Mouse (Mus musculus) c-Kit-positive CD71-positive TER-119-negative erythroid progenitor cells, embryonic 14.5 days (primary cell): ENCODE data around the gene Emilin2.

Experiments used
- DNase-seq: peaks from one replicate; pipeline ENCODE4 v3.0.0-alpha.2; 2013; ENCODE audit warnings: low read depth

Gene Emilin2

GRCm38 (mm10) chr17:71231998-71232397, 79.8 kb downstream of the Emilin2 start:
- no peak for DNase-seq

- DNase-seq, result no peak
Observed at GRCm38 (mm10) chr17:71230108-71230709, 81.6 kb downstream of the Emilin2 start.

GRCm38 (mm10) chr17:71228651-71229050, 83.1 kb downstream of the Emilin2 start:
- DNase-seq, result no peak

- no peak for DNase-seq
Observed at GRCm38 (mm10) chr17:71227128-71227895, 84.5 kb downstream of the Emilin2 start.

- DNase-seq, result no peak
Observed at GRCm38 (mm10) chr17:71225091-71225490, 86.7 kb downstream of the Emilin2 start.

DNA sequence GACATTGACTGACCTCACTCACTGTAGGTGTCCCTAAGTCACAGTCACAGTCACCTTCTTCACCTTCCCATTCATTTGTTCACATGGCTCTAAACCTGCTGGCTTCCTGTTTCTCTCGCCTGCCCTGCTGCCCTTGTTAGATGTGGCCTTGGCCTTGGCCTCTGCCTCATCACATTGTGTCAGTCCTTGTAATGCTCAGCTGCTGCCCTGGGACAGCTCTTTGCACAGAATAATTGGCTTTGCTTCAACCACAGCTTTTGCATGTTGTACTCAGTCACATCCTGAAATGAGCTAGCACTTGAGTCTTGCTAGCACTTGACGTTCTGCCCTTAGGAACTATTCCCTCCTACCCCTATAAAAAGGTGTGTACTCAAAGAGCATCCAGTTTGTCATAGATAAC, 87.3 kb downstream of the Emilin2 start:
- DNase-seq, result no peak

DNA sequence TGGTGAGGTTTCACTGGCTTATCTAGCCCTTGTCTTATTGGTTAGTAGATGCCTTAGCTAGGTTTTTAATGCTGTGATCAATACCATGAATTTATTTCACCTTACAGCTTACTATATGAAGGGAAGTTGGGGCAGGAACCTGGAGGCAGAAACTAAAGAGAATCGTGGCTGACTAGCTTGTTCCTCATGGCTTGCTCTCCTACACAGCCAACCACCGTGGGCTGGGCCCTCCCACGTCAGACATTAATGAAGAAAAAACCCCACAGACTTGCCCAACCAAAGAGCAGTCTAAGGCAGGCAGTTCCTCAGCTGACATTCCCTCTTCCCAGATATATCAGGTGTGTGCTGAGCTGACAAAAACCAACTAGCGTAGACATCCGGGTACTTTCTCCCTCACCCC, 88.1 kb downstream of the Emilin2 start:
- DNase-seq, result no peak

GRCm38 (mm10) chr17:71221383-71221782, 90.4 kb downstream of the Emilin2 start:
- DNase-seq, result no peak

DNA sequence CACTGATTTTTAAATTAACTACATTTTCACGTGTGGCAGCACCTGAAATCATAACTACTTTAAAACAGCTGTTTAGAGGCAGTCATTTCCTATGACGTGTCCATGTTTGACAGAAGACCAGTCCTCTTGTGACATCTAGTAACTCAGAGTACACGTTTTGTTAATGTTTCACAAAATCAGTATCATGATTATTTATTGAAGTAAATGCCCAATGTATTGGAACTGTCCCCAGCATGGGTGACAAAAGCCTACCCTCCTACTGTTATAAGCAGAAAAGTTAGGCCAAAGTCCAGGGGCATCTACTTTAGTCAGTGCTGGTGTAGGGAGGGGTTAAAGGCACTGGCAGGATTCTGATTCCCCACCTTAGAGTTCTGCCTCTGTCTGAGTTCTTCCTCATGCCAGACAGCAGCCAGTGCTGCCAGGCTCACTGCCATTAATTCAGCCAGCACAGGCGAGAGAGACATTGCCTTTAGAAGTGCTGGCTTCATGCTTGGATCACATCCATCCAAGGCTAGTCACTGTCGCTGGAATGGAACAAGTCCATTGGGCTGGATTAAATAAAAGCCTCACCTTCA, 94.6 kb downstream of the Emilin2 start:
- DNase-seq, result no peak

- no peak for DNase-seq
Observed at GRCm38 (mm10) chr17:71216263-71216662, 95.5 kb downstream of the Emilin2 start.

GRCm38 (mm10) chr17:71215241-71215839, 96.4 kb downstream of the Emilin2 start:
- DNase-seq, result no peak

DNA sequence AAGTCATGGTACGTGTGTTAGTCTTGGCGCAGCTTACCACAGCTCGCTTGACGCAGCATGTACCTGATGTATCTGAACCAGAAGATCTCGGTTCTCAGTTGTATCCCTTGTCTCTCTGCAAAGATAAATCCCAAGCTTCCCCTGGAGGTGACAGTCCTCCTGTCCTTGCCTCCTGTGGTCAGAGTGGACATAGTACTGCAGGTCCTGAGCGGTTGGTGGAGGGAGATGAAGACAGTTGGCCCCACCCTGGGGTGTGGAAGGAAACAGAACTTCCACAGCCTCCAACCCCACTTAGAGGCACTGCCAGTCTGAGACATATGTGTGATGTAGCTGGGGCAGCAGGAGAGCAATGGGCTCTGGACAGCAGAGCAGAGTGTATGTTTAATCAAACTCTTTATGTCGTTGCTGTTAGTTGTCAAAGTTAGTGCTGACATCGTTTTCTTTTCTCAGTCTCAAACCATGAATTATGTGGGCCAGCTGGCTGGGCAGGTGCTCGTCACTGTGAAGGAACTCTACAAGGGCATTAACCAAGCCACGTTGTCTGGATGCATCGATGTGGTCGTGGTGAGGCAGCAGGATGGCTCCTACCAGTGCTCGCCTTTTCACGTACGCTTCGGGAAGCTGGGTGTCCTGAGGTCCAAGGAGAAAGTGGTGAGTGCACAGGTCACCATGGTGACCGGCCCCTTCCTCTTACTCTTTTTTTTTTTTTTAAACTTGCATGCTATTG, 97.1 kb downstream of the Emilin2 start:
- no peak for DNase-seq

GRCm38 (mm10) chr17:71213666-71214065, 98.1 kb downstream of the Emilin2 start:
- DNase-seq, result no peak

DNA sequence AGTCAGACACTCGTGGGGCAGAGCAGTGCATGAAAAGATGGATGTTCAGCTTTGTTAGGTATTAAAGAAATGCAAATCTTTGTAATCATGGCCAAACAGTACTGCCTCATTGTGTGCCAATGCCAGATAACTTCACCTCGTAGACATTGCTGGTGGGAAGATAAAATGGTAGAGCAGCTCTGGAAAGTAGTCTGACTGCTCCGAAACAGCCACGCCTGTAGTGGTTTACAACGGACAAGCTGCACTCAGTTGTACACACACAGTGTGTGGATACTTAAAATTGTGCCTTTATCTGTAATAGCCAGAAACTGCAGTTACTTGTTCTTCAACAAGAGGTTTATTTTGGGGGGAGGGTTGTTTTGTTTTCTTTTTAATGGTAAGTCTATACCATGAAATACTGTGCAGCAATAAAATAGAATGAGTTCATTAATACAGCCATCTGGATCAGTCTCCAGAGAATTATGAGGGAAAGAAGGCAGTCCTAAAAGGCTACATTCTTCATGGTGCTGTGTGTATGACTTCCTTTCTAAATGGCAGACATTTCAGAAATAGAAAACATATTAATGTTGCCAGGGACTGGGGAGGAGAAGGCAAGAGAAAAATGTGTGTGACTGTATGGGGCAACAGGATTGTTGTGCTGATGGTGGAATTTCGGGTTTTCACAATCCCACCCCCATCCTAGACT, 99.7 kb downstream of the Emilin2 start:
- peak; percentile 89 for DNase-seq

DNA sequence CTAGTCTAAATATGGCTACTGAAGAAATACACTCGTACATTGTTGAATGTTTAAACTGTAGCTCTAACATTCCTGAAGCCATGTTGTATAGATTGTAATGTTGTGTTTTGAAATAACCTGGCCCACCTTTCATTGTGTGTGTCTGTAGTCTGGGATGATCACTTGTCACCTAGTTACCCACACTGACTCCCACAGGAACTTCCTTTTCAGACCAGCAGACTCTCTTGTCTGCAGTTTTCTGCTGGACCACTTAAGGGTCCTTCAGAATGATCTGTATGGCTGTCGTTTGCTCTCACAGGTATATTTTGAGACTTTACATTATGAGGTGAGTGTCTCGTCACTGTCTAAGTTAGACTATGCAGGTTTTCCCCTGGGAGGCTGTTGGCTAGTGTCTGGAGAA, 101.8 kb downstream of the Emilin2 start:
- DNase-seq, result no peak

DNA sequence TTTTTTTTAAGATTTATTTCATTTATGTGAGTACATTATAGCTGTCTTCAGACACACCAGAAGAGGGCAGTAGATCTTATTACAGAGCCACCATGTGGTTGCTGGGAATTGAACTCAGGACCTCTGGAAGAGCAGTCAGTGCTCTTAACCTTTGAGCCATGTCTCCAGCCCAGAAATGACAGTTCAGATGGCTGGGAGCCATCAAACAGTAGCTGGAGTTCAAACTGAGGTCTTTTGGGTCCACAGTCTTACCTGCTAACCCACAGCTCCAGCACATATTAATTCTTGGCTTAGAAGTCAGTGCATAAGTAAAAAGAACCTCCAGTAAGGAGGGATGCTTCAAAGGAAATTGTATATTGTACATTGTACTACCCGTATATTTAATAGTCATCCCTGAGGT, 102.9 kb downstream of the Emilin2 start:
- DNase-seq, result no peak

DNA sequence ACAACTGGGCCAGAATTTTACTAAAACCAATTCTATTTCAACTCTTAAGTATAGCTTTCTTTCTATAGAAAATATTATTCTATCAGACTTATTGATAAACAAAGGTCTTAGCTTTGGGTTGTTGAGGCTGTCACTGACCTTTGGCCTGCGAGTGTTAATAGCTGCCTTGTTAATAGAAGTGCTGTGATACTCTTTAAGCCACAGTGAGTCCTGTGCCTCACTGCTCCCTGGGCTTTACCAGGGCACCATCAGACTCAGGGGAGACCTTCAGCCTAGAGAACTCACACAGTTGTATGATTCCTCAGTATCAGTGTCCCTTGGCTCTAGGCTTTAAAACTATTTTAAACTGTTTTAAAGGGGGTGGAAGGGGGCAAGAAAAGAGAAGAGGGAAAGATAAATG, 103.4 kb downstream of the Emilin2 start:
- DNase-seq, result no peak

- DNase-seq, result no peak
Observed at GRCm38 (mm10) chr17:71207268-71207667, 104.5 kb downstream of the Emilin2 start.

- DNase-seq, result no peak
Observed at GRCm38 (mm10) chr17:71206136-71206893, 105.5 kb downstream of the Emilin2 start.

DNA sequence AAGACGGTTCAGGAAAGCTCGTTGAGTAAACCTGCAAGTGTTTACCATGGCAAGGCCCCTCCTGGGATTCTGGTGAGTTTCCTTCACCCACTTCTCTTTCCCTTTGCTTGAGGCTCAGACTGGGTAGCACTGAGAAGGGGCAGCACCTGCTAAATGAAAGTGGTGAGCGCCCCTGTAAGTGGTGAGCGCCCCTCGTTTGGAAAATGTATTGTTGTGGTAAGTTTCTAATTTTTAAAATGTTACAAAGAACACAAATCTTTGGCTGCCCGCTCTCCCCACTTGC, 107.0 kb downstream of the Emilin2 start:
- DNase-seq, result no peak
